Mouse (Mus musculus): ENCODE measurements at regions not wholly inside any gene's neighbourhood (a gene's known extent, or its start where the extent isn't known, plus 50 kb on each side); places are given as distances from the start of the nearest gene placed in this dataset.

GRCm38 (mm10) chr8:126662797-126663784, 69.3 kb upstream of the Irf2bp2 start:
- peak; percentile 92 for DNase-seq (ENCODE audit: low read depth, low spot score)

DNA sequence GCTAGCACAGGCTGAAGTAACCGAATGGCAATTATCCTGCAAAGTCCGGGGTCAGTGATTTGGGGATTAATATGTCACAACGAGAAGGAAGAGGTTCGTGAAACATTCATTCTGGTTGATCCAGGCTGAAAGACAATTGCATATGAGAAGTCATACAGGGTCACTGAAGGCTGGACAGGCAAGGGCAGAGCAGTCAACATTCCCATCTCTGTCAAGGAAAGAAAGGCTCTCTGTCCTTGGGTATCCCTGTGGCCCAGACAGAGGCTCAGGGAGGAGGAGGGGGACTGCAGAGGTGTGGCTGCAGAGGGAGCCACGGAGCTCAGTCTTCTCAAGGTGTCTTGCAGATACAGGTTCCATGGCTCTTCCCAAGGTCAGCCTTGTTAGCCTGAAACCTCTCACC, 68.4 kb upstream of the Irf2bp2 start:
- no peak for DNase-seq (ENCODE audit: low read depth, low spot score)

DNA sequence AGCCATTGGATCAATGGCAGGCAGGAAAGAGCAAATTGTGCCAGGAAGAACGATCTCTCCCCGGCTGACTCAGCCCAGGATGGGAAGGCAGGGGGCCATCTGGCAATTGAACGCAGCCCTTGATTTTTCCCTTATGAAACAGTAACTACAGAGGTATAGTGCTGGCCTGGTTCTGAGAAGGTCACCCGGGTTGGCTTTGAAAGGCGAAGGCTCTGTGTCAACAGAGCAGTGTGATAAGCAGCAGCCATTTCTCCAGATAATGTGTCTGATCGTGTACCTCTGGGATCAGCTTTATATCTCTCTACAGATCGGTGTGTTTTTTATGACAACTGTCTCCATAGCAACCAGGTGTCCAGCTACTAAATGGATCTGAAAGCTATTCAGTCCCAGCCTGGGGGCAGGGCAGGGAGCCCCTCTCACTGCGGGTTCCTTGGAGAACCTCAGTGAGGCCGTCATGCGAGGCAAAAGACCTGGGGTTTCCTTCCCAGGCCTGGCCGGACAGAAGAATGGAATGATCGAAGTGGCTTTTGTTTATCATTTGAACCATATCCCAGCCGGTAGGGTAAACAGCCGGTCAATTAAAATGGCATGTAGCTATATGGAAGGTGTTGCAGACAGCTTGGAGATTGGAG, 67.8 kb upstream of the Irf2bp2 start:
- peak; percentile 19 for DNase-seq (ENCODE audit: low read depth, low spot score)

DNA sequence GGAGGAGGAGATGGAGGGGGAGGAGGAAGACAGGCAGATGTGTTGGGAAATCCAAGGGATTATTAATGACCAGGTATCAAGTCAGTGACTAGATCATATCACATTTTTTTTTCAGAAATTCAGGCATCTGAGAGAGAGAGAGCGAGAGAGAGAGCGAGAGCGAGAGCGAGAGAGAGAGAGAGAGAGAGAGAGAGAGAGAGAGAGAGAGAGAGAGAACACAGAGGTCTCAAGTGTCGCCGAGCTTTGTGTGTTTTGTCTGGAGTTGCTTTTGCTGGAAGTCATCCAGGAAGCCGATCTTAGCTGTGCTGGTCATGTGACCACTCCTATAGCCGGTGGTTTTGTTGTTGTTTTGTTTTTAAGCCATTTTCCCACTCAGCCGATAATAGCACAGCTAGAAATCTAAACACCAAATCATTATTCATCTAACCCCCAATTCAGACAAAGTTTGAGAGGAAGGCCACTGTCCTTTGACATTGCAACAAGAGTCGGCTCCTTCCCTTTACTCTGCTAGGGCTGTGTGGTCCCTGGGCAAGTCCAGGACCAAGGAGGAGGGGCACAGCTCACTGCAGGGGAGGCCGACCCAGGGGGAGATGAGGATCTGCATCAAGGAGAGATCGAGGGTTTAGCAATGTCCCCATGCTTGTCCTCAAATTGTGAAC, 67.0 kb upstream of the Irf2bp2 start:
- DNase-seq (ENCODE audit: low read depth, low spot score) = peak; percentile 43

- DNase-seq (ENCODE audit: low read depth, low spot score) = peak; percentile 60
Observed at GRCm38 (mm10) chr8:126659691-126660657, 66.2 kb upstream of the Irf2bp2 start.

GRCm38 (mm10) chr8:126657546-126657945, 63.8 kb upstream of the Irf2bp2 start:
- DNase-seq (ENCODE audit: low read depth, low spot score) = no peak

DNA sequence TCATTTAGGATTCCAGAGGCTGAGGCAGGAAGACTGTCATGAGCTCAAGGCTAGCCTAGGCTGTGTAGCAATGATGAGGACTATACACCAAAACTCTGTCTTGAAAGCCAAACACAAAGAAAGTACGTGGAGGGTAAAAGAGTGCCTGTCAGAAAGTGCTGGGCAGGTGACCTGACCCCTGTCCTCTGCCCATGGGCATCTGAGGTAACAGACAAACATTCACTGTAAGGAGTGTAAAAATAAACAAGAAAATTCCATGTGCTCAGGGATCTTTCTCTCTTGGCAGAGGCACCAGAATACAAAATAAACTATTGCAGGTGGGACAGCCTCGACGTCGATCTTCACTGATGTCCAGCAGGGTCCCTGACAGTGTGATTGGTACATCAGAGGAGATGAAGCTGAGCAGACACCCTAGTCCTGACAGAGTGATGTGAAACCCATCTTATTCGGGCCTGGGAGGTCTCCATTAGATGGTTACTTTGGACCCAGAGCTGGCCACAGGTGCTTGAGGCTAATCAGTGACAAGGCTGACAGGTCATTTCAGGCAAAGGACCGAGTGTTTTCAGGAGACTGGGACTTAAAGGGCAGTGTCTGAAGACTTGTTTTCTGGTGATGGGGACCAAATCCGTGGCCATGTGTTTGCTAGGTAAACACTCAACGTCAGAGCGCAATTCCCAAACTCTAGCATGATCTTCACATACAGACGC, 62.9 kb upstream of the Irf2bp2 start:
- no peak for DNase-seq (ENCODE audit: low read depth, low spot score)

GRCm38 (mm10) chr8:126655565-126655964, 61.8 kb upstream of the Irf2bp2 start:
- no peak for DNase-seq (ENCODE audit: low read depth, low spot score)

- DNase-seq (ENCODE audit: low read depth, low spot score) = no peak
Observed at GRCm38 (mm10) chr8:126654353-126654752, 60.6 kb upstream of the Irf2bp2 start.

DNA sequence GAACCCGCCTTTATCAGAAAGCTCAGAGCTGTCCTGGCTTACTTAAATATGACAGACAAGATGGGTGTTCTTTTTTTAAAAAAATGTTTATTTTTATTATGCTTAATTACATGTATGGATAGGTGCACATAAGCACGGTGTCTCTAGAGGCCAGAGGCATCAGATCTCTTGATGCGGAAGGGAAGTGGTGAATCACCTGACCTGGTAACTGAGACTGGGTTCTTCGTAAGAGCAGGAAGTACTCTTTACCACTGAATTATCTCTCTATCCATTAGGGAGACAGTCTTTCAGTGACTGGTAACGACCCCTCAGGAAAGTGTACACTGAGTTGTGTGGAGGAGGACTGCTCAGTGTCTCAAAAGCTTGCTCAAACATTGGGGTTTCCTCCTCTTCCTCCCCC, 58.4 kb upstream of the Irf2bp2 start:
- peak; percentile 75 for DNase-seq (ENCODE audit: low read depth, low spot score)

DNA sequence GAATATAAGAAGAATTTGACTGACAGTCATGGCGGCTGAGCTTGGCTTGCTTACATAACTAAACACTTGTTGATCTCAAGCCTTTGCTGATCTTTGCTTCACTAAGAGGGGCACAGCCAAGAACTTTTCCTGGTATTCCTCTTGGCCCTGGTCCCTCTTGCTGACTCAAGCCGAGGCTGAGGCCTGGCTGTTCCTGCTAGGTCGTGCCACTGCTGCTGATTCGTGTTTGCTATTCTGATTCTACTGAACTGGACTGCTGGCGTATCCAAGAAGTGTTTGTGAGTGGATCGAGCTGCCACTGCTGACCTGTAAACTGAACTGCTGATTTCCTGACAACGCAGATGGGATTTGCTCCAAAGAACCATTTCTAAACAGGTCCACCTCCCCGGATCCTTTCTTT, 57.2 kb upstream of the Irf2bp2 start:
- no peak for DNase-seq (ENCODE audit: low read depth, low spot score)

GRCm38 (mm10) chr8:126649305-126649704, 55.5 kb upstream of the Irf2bp2 start:
- DNase-seq (ENCODE audit: low read depth, low spot score) = no peak

DNA sequence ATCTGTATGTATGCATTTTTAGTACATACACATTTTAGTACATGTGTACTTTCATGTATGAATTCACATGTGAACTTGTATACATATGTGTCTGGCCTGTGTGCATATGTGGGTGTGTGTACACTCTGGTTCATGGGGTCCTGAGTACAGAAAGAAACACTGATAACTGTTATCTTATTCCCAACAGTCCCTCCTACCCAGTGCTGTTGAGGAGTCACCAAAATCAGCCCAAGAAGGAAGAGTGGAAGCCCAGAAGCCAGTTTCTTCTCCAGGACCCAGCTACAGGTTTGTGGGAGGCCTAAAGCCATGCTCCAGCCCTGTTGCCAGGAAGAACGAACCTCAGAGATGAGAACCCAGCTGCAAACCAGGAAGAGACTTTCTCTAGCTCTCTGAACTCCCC, 53.6 kb upstream of the Irf2bp2 start:
- DNase-seq (ENCODE audit: low read depth, low spot score) = no peak

- no peak for DNase-seq (ENCODE audit: low read depth, low spot score)
Observed at GRCm38 (mm10) chr8:126646604-126647311, 53.0 kb upstream of the Irf2bp2 start.

DNA sequence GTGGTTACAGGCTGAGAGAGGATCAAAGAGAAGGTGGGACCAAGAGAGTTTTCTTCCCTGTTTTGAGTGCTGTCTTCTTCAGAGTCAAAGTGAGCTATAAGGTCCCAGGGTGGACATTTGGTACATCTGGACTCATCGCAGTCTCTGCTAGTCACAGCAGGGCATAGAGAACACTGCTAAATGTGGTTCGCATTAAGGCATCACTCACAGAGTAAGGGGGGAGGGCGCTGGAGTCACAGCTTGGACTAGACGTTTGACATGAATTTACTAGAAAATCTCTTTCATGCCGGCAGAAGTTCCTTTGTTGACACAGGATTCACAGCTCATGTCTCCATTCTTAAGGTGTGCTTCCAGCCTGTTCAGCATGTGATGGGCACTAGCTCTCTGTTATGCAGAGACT, 50.4 kb upstream of the Irf2bp2 start:
- DNase-seq (ENCODE audit: low read depth, low spot score) = no peak
